Mouse (Mus musculus): ENCODE measurements around the gene Filip1.

DNA sequence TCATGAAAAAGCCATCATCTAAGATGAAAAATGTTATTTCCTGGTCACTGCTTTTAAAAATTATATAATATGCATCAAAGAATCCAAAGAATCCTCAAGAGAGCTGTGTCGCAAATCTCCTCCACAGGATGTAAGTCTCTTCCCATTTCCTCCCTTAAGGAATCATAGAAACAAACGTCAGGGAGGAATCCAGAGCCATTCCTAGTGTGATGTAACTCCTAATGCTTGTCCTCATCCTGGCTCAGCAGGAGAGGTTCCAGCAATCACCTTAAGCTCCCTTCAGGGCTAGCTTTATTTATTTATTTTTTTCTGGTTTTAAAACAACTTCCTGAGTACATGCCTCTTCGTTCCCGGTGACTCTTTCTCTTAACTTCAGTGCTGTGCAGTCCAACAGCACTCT is 205.5 kb downstream of the Filip1 start:
- no peak for TF ChIP-seq CTCF (IDR thresholded peaks at IDR 0.05; ENCODE audit: control insufficient read depth, insufficient read depth, insufficient read length)
- TF ChIP-seq MAX (IDR thresholded peaks at IDR 0.05): no peak
- TF ChIP-seq MYOD1 (IDR thresholded peaks at IDR 0.05; ENCODE audit: control insufficient read depth, insufficient read length, low read depth): no peak

Data from C2C12 (cell line).